Mouse (Mus musculus) T-helper 2 cell (primary cell): ENCODE data around the gene Cox17.

Experiments
- in situ Hi-C: fragments of 300-600 bp; cut with MboI, MseI; formaldehyde crosslinking; loops from one replicate; pipeline ENCODE4 v1.15.1; 2025; ENCODE audit warnings: high pct_unique_total_duplicates

Gene Cox17

GRCm38 (mm10) chr16:38369992-38370484, 23.2 kb downstream of the Cox17 start:
- in situ Hi-C loops = loop anchor here (5.0 kb wide), 1 partner anchor 57 kb away; no protein-coding TSS in a partner anchor

- in situ Hi-C loops = no loop called here
Measured at GRCm38 (mm10) chr16:38370633-38371374, 24.0 kb downstream of the Cox17 start.

- in situ Hi-C loops = no loop called here
Measured at GRCm38 (mm10) chr16:38371705-38372296, 25.0 kb downstream of the Cox17 start.

GRCm38 (mm10) chr16:38372876-38373275, 26.1 kb downstream of the Cox17 start:
- in situ Hi-C loops = no loop called here

GRCm38 (mm10) chr16:38373439-38373838, 26.6 kb downstream of the Cox17 start:
- in situ Hi-C loops = no loop called here

- in situ Hi-C loops = no loop called here
Measured at GRCm38 (mm10) chr16:38373941-38374340, 27.1 kb downstream of the Cox17 start.

- in situ Hi-C loops = no loop called here
Measured at GRCm38 (mm10) chr16:38374379-38375140, 27.8 kb downstream of the Cox17 start.

GRCm38 (mm10) chr16:38375182-38375581, 28.4 kb downstream of the Cox17 start:
- in situ Hi-C loops = no loop called here

- in situ Hi-C loops = no loop called here
Measured at GRCm38 (mm10) chr16:38376163-38376840, 29.5 kb downstream of the Cox17 start.

- in situ Hi-C loops = no loop called here
Measured at GRCm38 (mm10) chr16:38376841-38377249, 30.1 kb downstream of the Cox17 start.

- in situ Hi-C loops = no loop called here
Measured at GRCm38 (mm10) chr16:38377546-38377945, 30.8 kb downstream of the Cox17 start.

- in situ Hi-C loops = no loop called here
Measured at GRCm38 (mm10) chr16:38378591-38378990, 31.8 kb downstream of the Cox17 start.

GRCm38 (mm10) chr16:38379088-38379487, 32.3 kb downstream of the Cox17 start:
- in situ Hi-C loops = no loop called here

- in situ Hi-C loops = no loop called here
Measured at GRCm38 (mm10) chr16:38379493-38379892, 32.7 kb downstream of the Cox17 start.

- in situ Hi-C loops = no loop called here
Measured at GRCm38 (mm10) chr16:38379926-38380325, 33.1 kb downstream of the Cox17 start.

GRCm38 (mm10) chr16:38383683-38384082, 36.9 kb downstream of the Cox17 start:
- in situ Hi-C loops = no loop called here

- in situ Hi-C loops = no loop called here
Measured at GRCm38 (mm10) chr16:38385184-38385634, 38.4 kb downstream of the Cox17 start.

GRCm38 (mm10) chr16:38385700-38386099, 38.9 kb downstream of the Cox17 start:
- in situ Hi-C loops = no loop called here

GRCm38 (mm10) chr16:38387389-38387788, 40.6 kb downstream of the Cox17 start:
- in situ Hi-C loops = no loop called here

- in situ Hi-C loops = no loop called here
Measured at GRCm38 (mm10) chr16:38388757-38389156, 42.0 kb downstream of the Cox17 start.

- in situ Hi-C loops = no loop called here
Measured at GRCm38 (mm10) chr16:38389284-38389893, 42.6 kb downstream of the Cox17 start.
